Mouse (Mus musculus) thymus, adult 2 months (tissue): Measurements from ENCODE around the gene Slc2a9. TPM values are rescaled to one million over a fixed set of nuclear protein-coding genes. Genes with fewer than 3 reads are reported as not detected.
"Not testable (repeated sequence)": the region's sequence is repeated elsewhere in the genome, so short reads cannot be mapped to it uniquely, and the experiment has no call there.

Experiments
- DNase-seq: peaks from one replicate; pipeline ENCODE4 v3.0.0; 2021
- H3K27ac ChIP-seq: fragments of 200-500 bp; 2 replicates; pipeline ENCODE4 v1.5.1; 2012; ENCODE audit warnings: low read length, control low read depth; ENCODE audit not compliant: control insufficient read depth, insufficient read depth
- H3K27me3 ChIP-seq: fragments of 200-500 bp; 2 replicates; pipeline ENCODE4 v1.6.1; 2012; ENCODE audit warnings: mild to moderate bottlenecking, low read length, moderate library complexity, mixed read lengths; ENCODE audit not compliant: control insufficient read depth, insufficient read depth
- H3K36me3 ChIP-seq: fragments of 200-500 bp; 2 replicates; pipeline ENCODE4 v1.6.1; 2012; ENCODE audit warnings: mild to moderate bottlenecking, low read length, moderate library complexity; ENCODE audit not compliant: control insufficient read depth, insufficient read depth
- H3K4me1 ChIP-seq: fragments of 200-500 bp; replicated peaks from 2 replicates; pipeline ENCODE4 v1.6.1; 2012; ENCODE audit warnings: low read length; ENCODE audit not compliant: control insufficient read depth, insufficient read depth
- H3K4me3 ChIP-seq: fragments of 200-500 bp; 2 replicates; pipeline ENCODE4 v1.5.1; 2012; ENCODE audit warnings: mild to moderate bottlenecking, low read length, control low read depth, moderate library complexity; ENCODE audit not compliant: control insufficient read depth, insufficient read depth
- CTCF ChIP-seq: fragments of 200-500 bp; IDR thresholded peaks from 2 replicates; pipeline ENCODE4 v1.5.1; 2012; ENCODE audit warnings: mild to moderate bottlenecking, control low read depth, low read length, moderate library complexity, borderline replicate concordance; ENCODE audit not compliant: control insufficient read depth, poor library complexity, insufficient read depth; ENCODE audit errors: extremely low read depth
- POLR2A ChIP-seq: fragments of 200-500 bp; IDR thresholded peaks from 2 replicates; pipeline ENCODE4 v1.6.1; 2012; ENCODE audit warnings: mild to moderate bottlenecking, low read length, control low read depth, moderate library complexity; ENCODE audit not compliant: control insufficient read depth, poor library complexity, insufficient read depth; ENCODE audit errors: extremely low read depth
- WGBS: fragments of 180-500 bp; shearing (Covaris S2); methylation state at CpG from one replicate; pipeline ENCODE4 v1.1.7; 2018; 5-methylcytosine and 5-hydroxymethylcytosine counted together
- polyA plus RNA-seq: library from polyadenylated mRNA; depleted of rRNA; stranded (reverse); fragments of >200 nt; gene quantifications from 2 replicates; pipeline ENCODE4 v1.2.3, GENCODE M21; 2012

Gene Slc2a9
- polyA plus RNA-seq, 1 experiment = 9.0 TPM

GRCm38 (mm10) chr5:38485946-38486345, 17.0 kb downstream of the Slc2a9 start:
- no peak for DNase-seq
- Histone ChIP-seq H3K4me3 (no peak overlapping the region), H3K4me1 (peaks cover 3% of the 10 kb centered on the region; the same call in 1 of the 2 replicates), H3K27ac (no peak overlapping the region), H3K36me3 (no peaks in the 10 kb centered on the region), H3K27me3 (no peaks in the 10 kb centered on the region)
- no peak for TF ChIP-seq POLR2A
- TF ChIP-seq CTCF = no peak
- WGBS = 81% methylated on average over 4 of the region's 4 CpGs

GRCm38 (mm10) chr5:38483518-38484110, 19.3 kb downstream of the Slc2a9 start:
- no peaks in the 10 kb centered on the region for H3K36me3 ChIP-seq
- no peaks in the 10 kb centered on the region for H3K27me3 ChIP-seq
- H3K4me3 ChIP-seq = no peak overlapping the region
- DNase-seq = no peak
- H3K4me1 ChIP-seq = peaks cover 14% of the 10 kb centered on the region
- WGBS = 69% methylated on average over 7 of the region's 7 CpGs
- TF ChIP-seq CTCF (no peak), POLR2A (no peak)
- H3K27ac ChIP-seq = no peak overlapping the region

- no peak for DNase-seq
- no peaks in the 10 kb centered on the region for H3K36me3 ChIP-seq
- H3K27ac ChIP-seq = no peak overlapping the region
- TF ChIP-seq CTCF (no peak), POLR2A (no peak)
- H3K4me3 ChIP-seq = no peak overlapping the region
- H3K27me3 ChIP-seq = no peaks in the 10 kb centered on the region
- 90% methylated on average over 10 of the region's 10 CpGs for WGBS
- peaks cover 18% of the 10 kb centered on the region for H3K4me1 ChIP-seq
These were observed 21.9 kb downstream of the Slc2a9 start for GRCm38 (mm10) chr5:38480822-38481707.

GRCm38 (mm10) chr5:38479908-38480725, 22.8 kb downstream of the Slc2a9 start:
- peaks cover 18% of the 10 kb centered on the region for H3K4me1 ChIP-seq
- H3K36me3 ChIP-seq = no peaks in the 10 kb centered on the region; the same call in 1 of the 2 replicates
- H3K27me3 ChIP-seq = no peaks in the 10 kb centered on the region
- WGBS = 30% methylated on average over 22 of the region's 22 CpGs
- peak; percentile 66 for DNase-seq
- TF ChIP-seq CTCF = no peak
- TF ChIP-seq POLR2A = 0 out of 2 replicates have a peak, but pooled peaks have one; percentile 12
- H3K4me3 ChIP-seq = peak overlapping the region; percentile 94
- H3K27ac ChIP-seq = peak overlapping the region; percentile 85

- Histone ChIP-seq H3K4me3 (peak overlapping the region; percentile 94), H3K4me1 (peaks cover 18% of the 10 kb centered on the region), H3K27ac (peak overlapping the region; percentile 85)
- DNase-seq, H3K36me3 ChIP-seq, H3K27me3 ChIP-seq: not testable (repeated sequence)
These were observed 23.4 kb downstream of the Slc2a9 start for GRCm38 (mm10) chr5:38479545-38479907.

GRCm38 (mm10) chr5:38479027-38479426, 23.9 kb downstream of the Slc2a9 start:
- peak; percentile 57 for DNase-seq
- no peak for TF ChIP-seq CTCF
- TF ChIP-seq POLR2A = no peak
- Histone ChIP-seq H3K27ac (no peak overlapping the region; the same call in 1 of the 2 replicates), H3K4me1 (peaks cover 16% of the 10 kb centered on the region), H3K27me3 (no peaks in the 10 kb centered on the region), H3K36me3 (no peaks in the 10 kb centered on the region; the same call in 1 of the 2 replicates), H3K4me3 (peak overlapping the region; percentile 24)
- WGBS = 7% methylated on average over 4 of the region's 4 CpGs
